Mouse (Mus musculus) Muller cell, postnatal 12 days (primary cell): ENCODE results near the gene Lrrc18.

Experiments used
- DNase-seq: peaks from one replicate; pipeline ENCODE4 v3.0.0-alpha.2; 2015; ENCODE audit errors: inconsistent ontology term

The Lrrc18 gene

GRCm38 (mm10) chr14:32991082-32991481 is at the start of gene Lrrc18:
TSS of gene Lrrc18 (plus strand) at chr14:32991382.
- no peak for DNase-seq

GRCm38 (mm10) chr14:32947512-32947911 is 43.7 kb upstream of the Lrrc18 start:
- DNase-seq = peak; percentile 12

GRCm38 (mm10) chr14:32950312-32951301 is 40.6 kb upstream of the Lrrc18 start:
- DNase-seq = peak; percentile 10

DNA sequence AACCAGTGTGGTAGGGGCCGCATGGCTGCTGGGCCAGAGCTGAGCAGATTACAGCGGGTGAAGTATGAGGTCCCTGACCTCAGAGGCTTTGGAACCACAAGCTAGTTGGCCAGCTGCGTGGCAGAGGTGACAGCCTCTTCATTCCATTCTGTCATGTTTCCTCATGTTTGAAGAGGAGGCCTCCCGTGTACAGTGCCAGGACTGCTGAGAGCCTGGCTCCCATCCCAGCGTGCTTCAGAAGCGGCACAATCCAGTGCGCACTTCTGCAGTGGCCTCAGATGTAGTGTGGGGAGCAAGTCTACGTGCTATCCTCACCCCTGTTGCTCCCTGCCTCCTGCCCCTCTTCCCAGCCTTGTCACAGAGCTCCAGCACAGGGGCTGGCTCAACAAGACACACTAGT is 34.7 kb upstream of the Lrrc18 start:
- DNase-seq = peak; percentile 81

GRCm38 (mm10) chr14:32958671-32959070 is 32.5 kb upstream of the Lrrc18 start:
- DNase-seq = no peak

DNA sequence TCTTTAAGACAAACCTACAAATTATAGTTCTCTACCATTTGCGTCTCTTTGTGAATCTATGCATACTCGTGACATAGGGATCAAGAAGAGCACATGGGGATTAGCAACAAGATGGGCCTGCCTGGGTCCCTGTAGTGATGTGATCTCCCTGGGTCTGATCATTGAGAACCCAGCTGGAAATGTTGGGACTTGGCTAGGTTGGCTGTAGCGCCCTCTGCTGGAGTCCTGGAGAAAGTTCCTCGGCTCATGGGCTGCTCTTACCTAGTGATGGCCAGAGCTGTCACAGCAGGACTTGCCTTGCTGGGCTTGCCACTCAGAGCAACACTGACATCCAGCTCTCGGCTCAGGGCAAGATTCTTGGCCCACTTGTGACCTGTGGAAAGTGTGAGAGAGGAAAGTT is 30.7 kb upstream of the Lrrc18 start:
- DNase-seq = peak; percentile 28

GRCm38 (mm10) chr14:32964742-32965141 is 26.4 kb upstream of the Lrrc18 start:
- DNase-seq = no peak

- no peak for DNase-seq
Measured at GRCm38 (mm10) chr14:32970700-32971099, 20.5 kb upstream of the Lrrc18 start.

GRCm38 (mm10) chr14:32984176-32984738 is 6.9 kb upstream of the Lrrc18 start:
- no peak for DNase-seq

- DNase-seq = no peak
Measured at GRCm38 (mm10) chr14:32986659-32987058, 4.5 kb upstream of the Lrrc18 start.

GRCm38 (mm10) chr14:32994954-32995636 is 3.9 kb downstream of the Lrrc18 start:
- peak; percentile 29 for DNase-seq

GRCm38 (mm10) chr14:32999511-32999910 is 8.3 kb downstream of the Lrrc18 start:
- DNase-seq = no peak

DNA sequence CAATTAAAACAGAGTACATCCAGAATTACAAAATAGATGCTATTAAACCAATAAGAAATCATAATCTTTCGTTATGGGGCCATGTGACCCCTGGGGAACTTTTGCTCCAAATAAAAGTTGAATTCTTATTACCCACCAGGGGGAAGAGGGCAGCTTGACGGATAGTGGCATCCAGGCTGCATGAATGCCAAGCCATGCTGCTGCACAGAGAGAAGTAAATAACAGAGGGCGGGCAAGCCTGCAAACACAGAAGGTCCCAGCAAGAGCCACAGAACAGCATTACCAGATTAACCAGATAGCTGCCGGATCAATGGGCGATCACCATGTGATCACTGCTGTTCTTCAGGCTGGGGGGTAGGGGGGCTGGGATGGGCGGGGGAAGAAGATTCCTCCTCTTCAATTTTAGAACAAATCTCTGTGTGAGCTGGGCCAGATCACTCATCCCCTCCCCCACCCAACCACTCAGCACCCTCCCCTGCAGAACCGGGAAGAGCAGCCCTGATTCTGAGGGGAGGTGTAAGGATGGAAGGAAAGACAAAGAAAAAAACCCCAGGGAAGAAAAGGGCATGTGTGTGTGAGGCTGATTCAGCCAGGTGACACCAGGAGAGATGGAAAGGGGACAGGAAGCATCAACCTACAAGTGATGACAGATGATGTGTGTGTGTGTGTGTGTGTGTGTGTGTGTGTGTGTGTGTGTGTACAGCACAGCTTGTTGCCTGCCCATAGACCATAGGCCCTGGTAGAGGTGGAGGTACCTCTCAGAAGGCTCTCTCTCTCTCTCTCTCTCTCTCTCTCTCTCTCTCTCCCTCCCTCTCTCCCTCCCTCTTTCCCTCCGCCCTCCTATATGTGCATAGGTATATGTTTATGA is 9.2 kb downstream of the Lrrc18 start:
- no peak for DNase-seq

DNA sequence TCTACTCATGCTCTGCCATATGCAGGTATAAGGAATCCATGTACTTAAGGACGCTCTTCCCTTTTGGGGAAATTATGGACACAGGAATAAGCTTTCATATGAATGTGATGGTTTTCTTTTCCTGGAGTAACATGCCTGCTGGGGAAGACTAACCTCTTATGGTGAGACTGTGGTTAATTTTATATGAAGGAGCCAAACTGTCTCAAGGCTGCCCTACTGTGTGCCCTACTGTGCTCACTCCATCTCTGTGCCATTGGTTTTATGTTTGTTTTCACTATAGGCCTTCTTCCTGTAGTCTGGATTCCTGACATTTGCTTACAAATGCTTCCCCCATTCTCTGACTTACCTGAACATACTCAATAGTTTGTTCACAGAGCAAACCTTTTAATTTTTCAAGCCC is 13.9 kb downstream of the Lrrc18 start:
- no peak for DNase-seq

- no peak for DNase-seq
Measured at GRCm38 (mm10) chr14:33007638-33008037, 16.5 kb downstream of the Lrrc18 start.

GRCm38 (mm10) chr14:33019050-33019449 is 27.9 kb downstream of the Lrrc18 start:
- no peak for DNase-seq

DNA sequence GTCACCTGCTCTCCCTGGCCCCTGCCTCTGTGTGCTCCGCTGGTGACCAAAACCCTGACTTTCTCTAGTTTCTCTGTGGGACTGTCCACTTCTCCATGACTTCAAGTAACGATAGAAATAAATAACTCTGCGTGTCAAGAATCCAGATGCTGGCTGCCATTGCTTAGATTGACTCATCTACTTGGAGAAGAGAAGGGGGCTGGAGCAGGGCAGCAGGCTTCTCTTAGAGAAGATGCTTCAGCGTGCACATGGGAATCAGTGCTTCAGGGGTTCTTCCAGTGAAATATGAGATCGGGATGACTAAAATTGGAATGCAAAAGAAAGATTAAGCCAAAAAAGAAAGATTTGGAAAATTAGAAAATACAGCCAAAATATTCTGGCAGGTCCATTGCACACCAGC is 28.4 kb downstream of the Lrrc18 start:
- peak; percentile 4 for DNase-seq

DNA sequence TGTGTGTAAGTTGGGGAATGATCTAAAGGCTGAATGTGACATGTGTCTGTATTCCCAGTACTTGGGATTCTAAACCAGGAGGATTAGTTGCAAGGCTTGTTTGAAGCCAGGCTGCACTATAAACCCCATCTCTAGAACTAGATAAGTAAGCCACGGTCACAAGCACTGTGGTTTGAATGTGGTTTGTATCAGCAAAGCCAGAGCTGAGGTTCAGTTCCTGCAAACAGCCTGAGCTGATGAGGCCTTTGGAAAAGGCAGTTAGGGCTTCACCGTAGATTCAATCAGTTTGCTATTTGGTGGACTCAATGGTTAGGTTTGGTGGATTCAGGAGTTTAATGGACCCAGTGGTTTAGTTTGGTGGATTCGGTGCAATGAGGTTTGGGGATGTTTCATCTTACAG is 39.7 kb downstream of the Lrrc18 start:
- DNase-seq = no peak

GRCm38 (mm10) chr14:33033424-33033823 is 42.2 kb downstream of the Lrrc18 start:
- peak; percentile 24 for DNase-seq

- DNase-seq = no peak
Measured at GRCm38 (mm10) chr14:33035386-33035785, 44.2 kb downstream of the Lrrc18 start.

DNA sequence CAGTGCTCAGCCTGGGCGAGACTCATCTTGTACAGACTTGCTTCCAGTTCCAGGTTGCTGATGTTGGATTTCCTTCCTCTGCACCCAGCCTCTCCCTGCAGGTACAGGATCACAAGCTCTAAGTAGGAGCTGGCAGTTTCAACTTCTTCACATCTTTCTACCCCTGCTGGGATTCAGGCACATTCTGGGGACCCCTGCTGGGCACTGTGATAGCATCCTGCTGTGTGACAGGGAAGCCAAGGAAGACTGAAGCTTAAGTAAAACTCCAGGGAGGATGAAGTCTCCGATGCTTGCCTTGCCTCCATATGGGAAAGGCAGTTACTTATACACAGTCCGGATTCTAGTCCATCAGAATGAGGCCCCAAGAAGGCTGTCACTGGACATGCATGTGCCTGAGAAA is 45.6 kb downstream of the Lrrc18 start:
- DNase-seq = no peak
